Mouse (Mus musculus): Measurements from ENCODE around the gene Ciapin1.

DNA sequence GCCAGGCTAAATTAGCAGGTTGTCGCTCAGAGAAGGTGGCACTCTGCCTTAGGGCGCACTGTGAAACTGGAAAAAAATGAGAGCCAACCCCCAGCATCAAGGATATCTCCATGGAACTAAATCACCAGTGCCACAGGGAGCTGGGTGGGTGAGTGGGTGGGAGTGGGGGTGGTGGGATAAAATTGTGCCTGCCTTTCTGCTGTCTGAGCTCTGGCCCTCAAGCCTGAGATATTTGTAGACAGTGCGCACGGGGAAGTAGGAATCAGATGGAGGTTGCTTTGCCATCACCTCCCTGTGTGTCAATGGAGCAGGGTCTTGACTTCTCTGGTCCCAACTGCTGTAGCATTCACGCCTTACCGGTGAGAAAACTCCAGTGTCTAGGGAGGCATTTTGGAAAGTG lies 65.1 kb downstream of the Ciapin1 start:
- TF ChIP-seq CHD2 (IDR thresholded peaks at IDR 0.05; ENCODE audit: low read depth, low read length) (no peak), ZC3H11A (IDR thresholded peaks at IDR 0.05; ENCODE audit: borderline replicate concordance, low read depth, low read length) (no peak)
